Mouse (Mus musculus): ENCODE measurements around the gene Mtus2.

The Mtus2 gene

GRCm38 (mm10) chr5:148052846-148053608 is 95.9 kb downstream of the Mtus2 start:
- no peak for DNase-seq

DNA sequence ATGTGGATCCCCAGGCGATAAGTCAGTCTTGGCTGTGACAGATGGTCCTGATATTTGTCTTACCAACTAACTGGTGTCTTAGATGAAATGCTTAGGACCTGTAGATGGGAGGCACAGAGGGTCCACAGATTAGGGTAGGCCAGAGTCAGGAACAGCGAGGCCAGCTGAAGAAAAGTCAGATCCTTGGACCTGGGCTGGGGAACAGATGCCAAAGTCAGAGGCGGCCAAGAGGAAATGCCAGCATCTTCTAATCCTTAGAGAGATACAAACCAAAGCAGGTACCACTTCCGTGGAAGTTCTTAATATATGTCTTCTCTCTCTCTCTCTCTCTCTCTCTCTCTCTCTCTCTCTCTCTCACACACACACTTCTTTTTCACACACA is 96.5 kb downstream of the Mtus2 start:
- DNase-seq: no peak

DNA sequence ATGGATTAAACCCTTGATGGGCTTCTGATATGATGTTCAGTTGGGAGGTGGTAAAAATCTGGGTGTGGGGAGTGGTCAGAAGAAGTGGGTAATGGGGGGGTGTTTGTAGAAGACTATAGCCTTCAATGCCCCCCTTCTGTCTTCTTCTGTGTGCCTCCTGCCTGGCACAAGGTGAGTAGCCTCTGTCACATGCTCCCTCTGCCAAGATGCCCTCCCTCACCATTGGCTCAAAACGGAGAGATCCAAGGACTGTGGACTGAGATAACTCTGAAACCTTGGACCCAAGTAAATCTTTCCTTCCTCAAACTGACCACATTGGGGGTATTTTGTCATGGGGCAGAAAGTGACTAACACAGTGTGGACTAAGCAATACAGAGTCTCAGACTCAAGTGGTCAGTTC is 99.7 kb downstream of the Mtus2 start:
- no peak for DNase-seq

- DNase-seq: no peak
These were observed 100.3 kb downstream of the Mtus2 start for GRCm38 (mm10) chr5:148057433-148057832.

DNA sequence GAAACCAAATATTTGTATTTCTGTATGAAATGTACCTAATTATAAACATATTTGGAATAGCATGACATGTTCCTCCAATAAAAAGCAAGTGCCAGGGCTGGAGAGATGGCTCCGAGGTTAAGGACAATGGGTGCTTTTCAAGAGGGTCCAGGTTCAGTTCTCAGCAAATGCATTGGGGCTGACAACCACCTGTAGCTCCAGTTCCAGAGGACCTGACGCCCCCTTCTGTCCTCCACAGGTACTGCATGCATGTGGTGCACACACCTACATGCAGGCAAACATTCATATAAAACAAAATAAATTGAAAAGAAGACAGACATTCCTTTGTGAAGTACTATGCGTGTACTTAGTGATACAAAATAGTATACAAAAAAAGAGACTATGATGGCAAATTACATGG is 102.2 kb downstream of the Mtus2 start:
- DNase-seq: no peak

GRCm38 (mm10) chr5:148061869-148062268 is 104.7 kb downstream of the Mtus2 start:
- DNase-seq: no peak

DNA sequence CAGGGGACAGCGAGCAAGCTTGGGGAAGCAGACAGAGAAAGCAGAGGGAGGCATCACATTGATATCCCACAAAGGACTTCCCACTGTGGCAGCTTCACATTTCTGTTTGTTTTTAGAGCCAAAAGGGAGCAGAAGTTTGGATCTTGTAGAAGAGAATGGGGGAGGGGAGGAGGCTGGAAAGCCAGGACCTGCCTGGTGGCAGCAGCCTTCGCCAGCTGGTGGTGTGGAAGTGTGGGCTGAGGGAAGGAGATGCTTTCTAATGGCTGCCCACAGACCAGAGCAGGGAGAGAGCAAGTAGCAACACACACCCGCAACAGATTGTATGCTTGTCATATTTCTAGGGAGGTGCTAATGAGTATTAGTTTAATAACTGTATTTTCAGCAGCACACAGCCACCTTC is 106.6 kb downstream of the Mtus2 start:
- DNase-seq: no peak

- DNase-seq: no peak
These were observed 108.1 kb downstream of the Mtus2 start for GRCm38 (mm10) chr5:148065251-148065650.

DNA sequence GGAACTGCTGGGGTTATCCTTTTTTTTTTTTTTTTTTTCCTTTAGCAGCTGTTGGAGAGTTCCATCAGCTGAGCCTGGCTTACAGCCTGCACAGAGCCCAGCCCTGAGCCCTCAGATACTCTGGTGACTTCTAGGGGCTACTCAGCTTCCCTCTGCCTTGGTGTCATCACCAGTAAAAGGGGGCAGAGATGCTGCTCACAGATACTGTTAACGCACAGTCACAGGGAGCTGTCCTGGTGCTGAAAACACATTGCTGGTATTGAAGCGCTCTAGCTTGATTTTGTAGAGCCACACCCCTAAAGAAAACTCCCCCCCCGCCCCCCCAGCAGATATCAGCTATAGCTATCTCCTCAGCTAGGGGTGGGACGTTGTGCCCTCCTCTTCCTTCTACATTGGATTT is 112.8 kb downstream of the Mtus2 start:
- no peak for DNase-seq

- DNase-seq: no peak
These were observed 114.7 kb downstream of the Mtus2 start for GRCm38 (mm10) chr5:148071800-148072199.

- DNase-seq: no peak
These were observed 116.3 kb downstream of the Mtus2 start for GRCm38 (mm10) chr5:148073461-148073860.

DNA sequence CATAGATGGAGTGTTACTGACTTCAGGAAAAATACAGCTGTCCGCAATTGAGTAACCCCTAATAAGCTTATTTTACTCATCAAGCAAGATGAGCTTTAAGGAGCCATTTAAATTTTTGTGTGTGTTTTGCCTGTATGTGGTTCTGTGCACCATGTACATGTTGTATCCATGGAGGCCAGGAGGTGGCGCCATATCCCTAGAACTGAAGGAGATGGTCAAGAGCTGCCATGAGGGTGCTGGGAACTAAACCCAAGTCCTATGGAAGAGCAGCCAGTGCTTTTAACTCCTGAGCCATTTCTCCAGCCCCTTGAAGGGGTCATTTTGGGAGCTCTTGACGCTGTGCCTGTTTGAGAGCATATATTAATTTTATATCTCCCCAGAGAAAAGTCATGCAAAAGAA is 122.6 kb downstream of the Mtus2 start:
- no peak for DNase-seq

GRCm38 (mm10) chr5:148083541-148083940 is 126.4 kb downstream of the Mtus2 start:
- no peak for DNase-seq

DNA sequence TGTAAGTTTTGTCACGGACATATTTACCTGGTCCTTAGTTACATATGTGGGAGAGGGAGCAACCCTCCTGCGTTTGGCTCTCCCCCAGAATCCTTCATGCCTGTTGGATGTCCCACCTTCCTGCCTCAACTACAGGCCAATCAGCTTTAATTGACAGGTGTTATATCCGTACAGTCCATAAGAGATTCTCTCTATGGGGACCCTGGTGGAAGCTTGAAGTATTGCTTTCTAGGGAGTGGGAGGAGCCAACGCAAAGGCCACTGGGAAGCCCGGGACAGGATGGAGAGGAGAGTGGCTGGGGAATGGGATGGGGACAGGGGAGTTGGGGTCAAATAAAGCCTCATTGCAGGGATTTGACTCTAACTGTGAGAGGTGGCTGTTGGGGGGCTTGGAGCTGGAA is 127.6 kb downstream of the Mtus2 start:
- no peak for DNase-seq

DNA sequence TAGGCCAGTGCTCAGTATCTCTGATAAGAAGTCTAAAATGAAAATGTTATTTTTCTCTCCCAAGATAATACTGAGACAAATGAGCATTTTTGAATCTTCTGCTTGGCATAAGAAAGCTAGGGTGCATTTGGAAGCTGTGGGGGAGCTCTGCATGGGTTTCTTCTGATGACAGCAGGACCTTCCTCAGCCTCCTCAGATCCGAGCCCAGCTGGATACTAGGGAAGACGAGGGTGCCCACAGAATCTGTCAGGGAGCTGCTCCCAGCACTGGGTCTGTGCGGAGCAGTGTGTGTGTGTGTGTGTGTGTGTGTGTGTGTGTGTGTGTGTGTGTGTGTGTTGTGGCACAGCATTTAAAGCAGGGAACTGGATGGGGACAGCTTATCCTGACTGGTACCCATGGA is 130.7 kb downstream of the Mtus2 start:
- DNase-seq: no peak

- no peak for DNase-seq
These were observed 133.2 kb downstream of the Mtus2 start for GRCm38 (mm10) chr5:148090191-148090821.

GRCm38 (mm10) chr5:148094640-148095039 is 137.5 kb downstream of the Mtus2 start:
- DNase-seq: no peak

DNA sequence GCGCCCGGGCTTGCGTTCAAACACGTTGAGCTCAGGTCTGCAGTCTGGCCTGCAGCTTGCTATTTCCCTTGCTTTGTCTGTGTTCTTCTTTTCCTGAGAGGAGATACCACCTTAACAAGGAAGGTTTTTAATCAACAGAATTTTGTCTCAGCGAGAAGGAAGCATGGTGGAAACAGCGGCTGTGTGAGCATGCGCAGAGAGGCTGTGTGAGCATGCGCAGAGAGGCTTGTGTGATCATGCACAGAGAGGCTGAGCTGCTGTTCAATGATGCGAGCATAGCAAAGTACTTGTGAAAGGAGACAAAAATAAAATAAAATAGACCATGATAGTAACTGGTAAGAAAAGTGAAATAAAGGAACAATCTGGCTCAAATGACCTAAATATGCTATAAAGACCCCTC is 142.2 kb downstream of the Mtus2 start:
- no peak for DNase-seq

DNA sequence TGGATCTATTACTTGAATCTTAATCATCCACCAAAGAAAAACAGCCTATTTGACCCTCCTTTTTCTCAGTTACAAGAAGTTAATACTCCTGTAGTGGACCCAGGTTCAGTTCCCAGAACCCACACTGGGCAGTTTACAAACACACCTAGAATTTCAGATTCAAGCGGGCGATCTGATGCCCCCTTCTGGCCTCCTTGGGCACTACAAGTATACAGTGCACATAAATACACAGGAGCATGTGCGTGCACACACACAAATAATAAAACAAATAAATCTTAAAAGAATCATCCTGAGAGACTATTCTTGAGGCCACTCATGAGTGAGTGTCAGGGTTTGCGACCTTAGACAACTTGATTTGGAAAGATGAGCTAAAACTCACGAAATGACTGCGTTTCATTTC is 150.2 kb downstream of the Mtus2 start:
- DNase-seq: no peak

DNA sequence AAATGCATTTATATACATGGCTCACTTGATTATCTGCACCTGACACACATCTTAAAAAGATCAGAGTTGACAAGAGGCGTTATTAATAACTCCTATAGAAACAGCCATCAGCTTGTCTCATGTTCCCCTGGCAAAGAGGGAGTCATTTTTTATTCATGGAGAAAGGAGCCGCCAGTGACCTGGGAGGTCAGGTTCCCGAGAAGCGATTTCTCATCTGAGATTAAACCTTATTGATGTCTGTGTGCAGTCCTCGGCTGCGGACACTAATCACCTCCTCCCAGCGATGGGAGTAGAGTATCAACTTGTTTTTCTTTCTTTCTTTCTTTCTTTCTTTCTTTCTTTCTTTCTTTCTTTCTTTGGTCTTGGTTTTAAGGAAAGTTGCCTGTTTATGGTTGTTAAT is 150.8 kb downstream of the Mtus2 start:
- DNase-seq: no peak

DNA sequence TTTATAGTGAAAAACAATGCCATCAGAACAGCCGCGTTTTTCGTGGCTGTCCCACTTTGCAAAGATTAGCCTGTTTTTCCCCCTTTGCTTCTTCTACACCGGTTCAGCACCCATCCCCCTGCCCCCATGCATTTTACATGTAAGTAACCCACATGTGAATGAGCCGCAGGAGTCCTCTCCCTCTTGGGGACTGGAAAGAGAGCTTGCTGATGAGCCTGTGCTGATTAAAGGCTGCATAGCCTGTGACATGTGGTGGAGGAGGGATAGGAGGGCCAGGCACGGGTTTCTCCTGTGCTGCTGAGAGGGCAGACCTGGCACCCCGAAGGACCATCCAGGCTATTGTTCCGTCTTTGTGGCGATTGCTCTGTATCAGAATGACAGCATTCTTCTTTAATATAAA is 151.2 kb downstream of the Mtus2 start:
- no peak for DNase-seq

GRCm38 (mm10) chr5:148115207-148115817 is 158.2 kb downstream of the Mtus2 start:
- DNase-seq: no peak

DNA sequence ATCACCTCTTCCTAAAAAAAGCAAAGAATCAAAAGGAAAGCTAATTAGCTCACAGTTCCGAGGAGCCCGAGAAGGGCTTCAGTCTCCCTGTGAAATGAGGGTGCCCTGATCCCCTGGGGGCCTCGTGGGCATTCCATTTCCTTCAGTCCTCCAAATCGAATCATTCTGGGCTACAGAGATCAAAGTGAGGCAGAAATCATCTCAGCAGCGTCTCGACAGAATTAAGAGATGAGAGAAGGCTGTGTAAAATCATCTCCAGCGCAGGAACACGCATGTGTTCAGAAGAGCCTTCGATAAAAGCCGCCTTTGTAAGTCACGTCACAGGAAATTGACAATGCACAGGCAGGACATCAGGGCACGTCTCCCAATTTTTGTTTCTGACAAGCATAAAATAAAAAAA is 167.2 kb downstream of the Mtus2 start:
- no peak for DNase-seq

DNA sequence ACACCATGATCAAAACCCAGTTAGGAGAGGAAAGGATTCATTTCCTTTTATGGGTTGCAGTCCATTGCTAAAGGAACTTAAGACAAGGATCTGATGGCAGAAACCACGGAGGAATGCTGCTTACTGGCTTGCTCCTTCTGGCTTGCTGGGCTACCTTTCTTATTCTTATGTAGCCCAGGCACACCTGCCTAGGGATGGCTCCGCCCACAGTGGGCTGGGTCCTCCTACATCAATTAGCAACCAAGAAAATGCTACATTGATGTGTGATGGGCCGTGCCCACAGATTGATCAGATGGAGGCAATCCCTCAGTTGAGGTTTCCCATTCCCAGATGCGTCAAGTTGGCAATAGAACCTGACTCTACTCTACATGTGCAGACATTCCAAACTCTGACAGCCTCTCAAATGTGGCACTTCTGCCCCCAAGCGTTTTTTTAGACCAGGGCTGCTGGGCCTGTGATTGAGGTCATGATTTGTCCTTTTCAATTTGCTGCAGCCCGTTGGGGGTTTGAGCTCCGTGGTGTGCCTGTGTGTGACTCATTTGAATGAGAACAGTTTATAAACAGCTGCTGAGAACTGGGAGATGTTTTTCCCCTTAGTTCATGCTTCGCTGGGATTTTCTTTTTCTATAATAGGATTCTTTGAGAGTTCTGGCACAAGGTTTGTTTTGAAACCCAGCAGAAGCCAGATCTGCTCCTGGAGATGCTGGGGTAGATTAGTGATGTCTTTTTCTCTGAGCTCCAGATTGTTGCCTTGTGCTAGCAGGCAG is 173.8 kb downstream of the Mtus2 start:
- DNase-seq: no peak

All from thymus, postnatal 14 days (tissue).